Comparison of ENCODE assay signal across 21 mouse cellular contexts in the genomic region with DNA sequence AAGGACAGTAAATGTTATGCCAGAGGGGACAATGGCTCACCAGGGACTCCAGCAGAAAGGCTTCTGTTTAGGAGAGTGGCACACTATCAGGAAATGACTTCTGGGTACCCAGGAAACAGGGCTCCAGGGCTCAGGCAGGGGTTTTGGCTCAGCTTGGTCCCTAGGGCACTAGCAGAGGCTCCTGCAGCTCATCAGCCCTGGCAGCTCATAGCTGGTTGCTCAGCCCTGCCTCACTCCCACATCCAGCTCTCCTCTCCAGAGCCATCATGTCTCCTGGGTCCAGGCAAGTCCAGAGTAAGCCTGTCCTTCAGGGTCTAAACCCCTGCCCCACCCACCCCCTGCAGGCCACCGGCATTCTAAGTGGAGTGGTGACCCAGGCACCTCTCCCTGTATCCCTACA. TPM values are rescaled to one million over a fixed set of nuclear protein-coding genes. Genes with fewer than 3 reads are reported as not detected.
DNase-seq lines count a peak whose midpoint lies in the region; TF ChIP-seq lines count a peak whose summit lies in the region.
"Had no signal": no experiment of that assay in that cellular context is flagged by ENCODE, and none has a peak within 500 bp of the region (broad histone marks: within the 10 kb centered on the region; RNA-seq: fewer than 3 reads in every experiment).

No protein-coding gene starts in this region.

- H3K27ac ChIP-seq in hindbrain, embryonic 10.5 days, result no peak overlapping the region

- H3K4me1 ChIP-seq in hindbrain, embryonic 10.5 days (replicated peaks), result peaks cover 8% of the 10 kb centered on the region

- no peaks in the 10 kb centered on the region for H3K79me2 ChIP-seq in myocyte (ENCODE audit: control insufficient read depth, insufficient read depth)

- no peak overlapping the region for H3K4me3 ChIP-seq in myocyte
- H3K4me3 ChIP-seq in hindbrain, embryonic 10.5 days, result no peak overlapping the region

- WGBS in hindbrain, embryonic 10.5 days, result 48% methylated on average over 1 of the region's 1 CpGs

- no peak for TF ChIP-seq POLR2A in myocyte (IDR thresholded peaks at IDR 0.05; ENCODE audit: insufficient read length, low read depth)

- H3ac ChIP-seq in myocyte (ENCODE audit: control insufficient read depth, insufficient read length), result no peak overlapping the region

- no peaks in the 10 kb centered on the region for H3K9me3 ChIP-seq in hindbrain, embryonic 10.5 days
- H3K9me3 ChIP-seq: G1E had no signal

- DNase-seq in 3T3-L1 (ENCODE audit: low read depth, low spot score) (peak; percentile 30), MN1 (ENCODE audit: low spot score) (peak; percentile 71)
- no peak for DNase-seq in layer of hippocampus, postnatal 14 days (ENCODE audit: low spot score in 2 of 2)
- DNase-seq in lung, postnatal 25 days (ENCODE audit: low spot score), result no peak
- DNase-seq in hindbrain, embryonic 10.5 days (ENCODE audit: low spot score), result no peak
- DNase-seq: adrenal gland, adult 2 months; adrenal gland, adult 8-10 months; adrenal gland, postnatal 10 days; adrenal gland, postnatal 14 days; adrenal gland, postnatal 25 days; adrenal gland, postnatal 36 days; B cell, adult 2 months; cerebellum, adult 11 months; cerebellum, adult 11-12 months; cerebellum, adult 18-20 months; cerebellum, adult 2 months; cerebellum, adult 8-10 months had no signal

- peaks cover 19% of the 10 kb centered on the region for H3K36me3 ChIP-seq in myocyte (ENCODE audit: control insufficient read depth, insufficient read depth)
- no peaks in the 10 kb centered on the region for H3K36me3 ChIP-seq in hindbrain, embryonic 10.5 days
- H3K36me3 ChIP-seq: G1E had no signal

- no peaks in the 10 kb centered on the region for H3K27me3 ChIP-seq in myocyte (ENCODE audit: control insufficient read depth, insufficient read depth, insufficient read length)
- no peaks in the 10 kb centered on the region for H3K27me3 ChIP-seq in hindbrain, embryonic 10.5 days (ENCODE audit: insufficient read depth, poor library complexity, severe bottlenecking)

- H3K4me2 ChIP-seq in myocyte (ENCODE audit: low read depth), result no peak overlapping the region

TF ChIP-seq in myocyte, 11 proteins besides CTCF, POLR2A, EP300 and RAD21:
- peak; percentile 66 for TF ChIP-seq POLR2AphosphoS2 (IDR thresholded peaks at IDR 0.05; ENCODE audit: insufficient read length, low read depth)
- no peak for TF ChIP-seq TCF12 (IDR thresholded peaks at IDR 0.05; ENCODE audit: insufficient read depth, poor library complexity, severe bottlenecking)
- TF ChIP-seq SRF (IDR thresholded peaks at IDR 0.05; ENCODE audit: control insufficient read depth, insufficient read length, low read depth), result no peak

RNA-seq across cellular contexts. Expression of a gene that starts 28.1 kb away (rescaled TPM):
- 33.9 TPM for polyA plus RNA-seq in myocyte (2012; fragmentation: generic; extraction: Trizol)
- 10 to 100 TPM; 21.2 to 21.9 TPM for total RNA-seq in layer of hippocampus, postnatal 14 days (2021)
- 2.1 and 2.2 TPM in 2 replicates for polyA plus RNA-seq in hindbrain, embryonic 10.5 days (2016; fragmentation: Nextera tagmentation; extraction: Ambion mirVana)
- polyA plus RNA-seq: activated CD4-positive, CD25-positive, alpha-beta regulatory T cell, adult 4 months; CD4-positive, CD25-positive, alpha-beta regulatory T cell, adult 4 months had no signal

RNA-seq across cellular contexts. Expression of a gene that starts 43.5 kb away (rescaled TPM):
- polyA plus RNA-seq in myocyte (2012; fragmentation: generic; extraction: Trizol), result 9.6 TPM
- total RNA-seq in layer of hippocampus, postnatal 14 days (2021), result 10 to 100 TPM; 42.8 to 50.7 TPM
- 10.7 and 12.2 TPM in 2 replicates for polyA plus RNA-seq in hindbrain, embryonic 10.5 days (2016; fragmentation: Nextera tagmentation; extraction: Ambion mirVana)
- polyA plus RNA-seq: G1E had no signal

Comparison
In these comparisons a context has a peak if more than half of its experiments do, and no peak if none do; other contexts are left out.
1. DNase-seq: peak in 3T3-L1 (single experiment) and MN1 (single experiment); none in layer of hippocampus, postnatal 14 days (0 of 2), lung, postnatal 25 days (single experiment) and hindbrain, embryonic 10.5 days (single experiment).
2. RNA of a gene that starts 28.1 kb away (polyA plus RNA-seq): 33.9 TPM in myocyte (single experiment); 2.1 to 2.2 TPM in hindbrain, embryonic 10.5 days; every median in the first group is over 10 times any median in the second.